Mouse (Mus musculus) ES-Bruce4 (cell line): ENCODE results near the gene Vamp3. TPM values are rescaled to one million over a fixed set of nuclear protein-coding genes. Genes with fewer than 3 reads are reported as not detected.
"Not testable (repeated sequence)": the region's sequence is repeated elsewhere in the genome, so short reads cannot be mapped to it uniquely, and the experiment has no call there.

Experiments used
- H3K27ac ChIP-seq: 2 replicates; pipeline ENCODE4 v1.5.1; 2012; ENCODE audit warnings: low read length, inconsistent platforms; ENCODE audit not compliant: insufficient read depth
- H3K27me3 ChIP-seq: 2 replicates; pipeline ENCODE4 v1.6.1; 2012; ENCODE audit warnings: mild to moderate bottlenecking, low read length, inconsistent platforms; ENCODE audit not compliant: control insufficient read depth, poor library complexity, insufficient read depth, severe bottlenecking
- H3K36me3 ChIP-seq: 2 replicates; pipeline ENCODE4 v1.6.1; 2012; ENCODE audit warnings: inconsistent platforms, mild to moderate bottlenecking, low read length, moderate library complexity; ENCODE audit not compliant: control insufficient read depth, poor library complexity, insufficient read depth, severe bottlenecking
- H3K4me1 ChIP-seq: one replicate; pipeline ENCODE4 v1.8.1; 2011; ENCODE audit warnings: low read length; ENCODE audit not compliant: control insufficient read depth, insufficient read depth
- H3K4me3 ChIP-seq: 2 replicates; pipeline ENCODE4 v1.5.1; 2011; ENCODE audit warnings: low read depth, mild to moderate bottlenecking, low read length
- H3K9ac ChIP-seq: 2 replicates; pipeline ENCODE4 v1.6.1; 2012; ENCODE audit warnings: low read depth, mild to moderate bottlenecking, inconsistent platforms; ENCODE audit not compliant: poor library complexity, severe bottlenecking
- H3K9me3 ChIP-seq: replicated peaks from 2 replicates; pipeline ENCODE4 v1.6.1; 2012; ENCODE audit warnings: mild to moderate bottlenecking, low read length, inconsistent platforms; ENCODE audit not compliant: control insufficient read depth, poor library complexity, insufficient read depth, severe bottlenecking
- CTCF ChIP-seq: IDR thresholded peaks from one replicate; pipeline ENCODE4 v1.8.1; 2011; ENCODE audit warnings: low read depth, low read length
- EP300 ChIP-seq: IDR thresholded peaks from 2 replicates; pipeline ENCODE4 v1.6.1; 2011; ENCODE audit warnings: low read depth, low read length; ENCODE audit not compliant: insufficient read depth
- POLR2A ChIP-seq: IDR thresholded peaks from one replicate; pipeline ENCODE4 v1.8.1; 2011; ENCODE audit warnings: low read length; ENCODE audit not compliant: insufficient read depth
- polyA plus RNA-seq: library from polyadenylated mRNA; stranded (reverse); fragments of >200 nt; gene quantifications from 2 replicates; pipeline ENCODE4 v1.2.4, GENCODE M21; 2011; ENCODE audit warnings: low read depth; ENCODE audit not compliant: missing spikeins, insufficient read depth, insufficient read length

Vamp3 gene
- polyA plus RNA-seq, 1 experiment = 77.0 TPM

DNA sequence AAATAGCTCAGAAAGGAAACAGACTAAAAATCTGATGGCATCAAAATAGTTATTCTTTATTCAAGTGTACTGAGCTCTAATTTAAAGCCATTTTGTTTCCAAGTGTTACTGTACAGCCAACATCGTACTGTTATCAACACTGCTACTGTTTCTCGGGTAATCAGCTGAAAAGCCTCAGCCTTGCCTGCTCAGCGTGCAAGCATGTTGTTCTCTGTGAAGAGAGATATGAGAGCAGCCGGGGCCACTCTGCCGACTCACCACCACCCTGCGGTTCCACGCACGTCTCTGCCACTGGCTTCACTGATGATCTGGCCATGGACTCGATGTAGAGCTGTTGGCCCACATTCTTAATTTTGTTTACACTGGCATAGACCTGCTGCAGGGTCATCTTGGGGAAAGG is 33.6 kb downstream of the Vamp3 start:
- Histone ChIP-seq H3K27me3 (no peaks in the 10 kb centered on the region), H3K4me3 (no peak overlapping the region), H3K4me1 (no peaks in the 10 kb centered on the region), H3K9me3 (no peaks in the 10 kb centered on the region), H3K36me3 (no peaks in the 10 kb centered on the region), H3K27ac (no peak overlapping the region), H3K9ac (no peak overlapping the region)
- TF ChIP-seq POLR2A = no peak
- no peak for TF ChIP-seq CTCF
- no peak for TF ChIP-seq EP300

DNA sequence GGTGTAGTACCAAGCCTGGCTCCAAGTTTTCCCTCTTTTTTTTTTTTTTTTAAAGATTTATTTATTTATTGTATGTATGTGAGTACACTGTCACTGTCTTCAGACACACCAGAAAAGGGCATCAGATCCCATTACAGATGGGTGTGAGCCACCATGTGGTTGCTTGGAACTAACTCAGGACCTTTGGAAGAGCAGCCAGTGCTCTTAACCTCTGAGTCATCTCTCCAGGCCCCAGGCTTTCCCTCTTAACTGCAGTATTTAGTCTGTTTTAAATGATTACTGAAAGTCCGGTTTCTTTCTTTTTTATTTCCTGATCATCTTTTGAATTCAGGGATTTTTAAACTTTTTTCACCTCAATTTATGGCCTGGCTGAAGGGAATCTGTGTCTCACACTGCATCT is 40.4 kb downstream of the Vamp3 start:
- not testable (repeated sequence) for H3K4me1 ChIP-seq, H3K27ac ChIP-seq, H3K9me3 ChIP-seq, H3K27me3 ChIP-seq, H3K9ac ChIP-seq, H3K36me3 ChIP-seq, H3K4me3 ChIP-seq

DNA sequence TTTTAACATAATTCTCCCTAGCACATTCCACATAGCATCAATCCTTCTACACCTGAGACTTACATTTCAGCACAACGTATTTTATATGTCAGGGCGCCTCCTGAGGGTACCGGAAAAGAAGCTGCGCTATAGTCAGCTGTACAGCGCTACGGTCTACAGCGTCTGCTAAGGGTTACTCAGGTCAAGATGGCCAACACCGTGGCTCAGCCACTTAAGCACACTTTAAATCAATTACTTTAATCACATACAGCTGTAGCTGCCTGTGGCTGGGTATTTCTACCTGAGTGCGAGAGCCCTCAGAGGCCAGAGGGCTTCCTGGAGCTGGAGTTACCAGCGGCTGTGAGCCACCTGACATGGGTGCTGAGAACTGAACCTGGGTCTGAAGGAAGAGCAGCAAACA is 41.8 kb downstream of the Vamp3 start:
- Histone ChIP-seq H3K9ac (no peak overlapping the region), H3K4me3 (no peak overlapping the region), H3K4me1 (no peaks in the 10 kb centered on the region), H3K36me3 (no peaks in the 10 kb centered on the region), H3K27me3 (no peaks in the 10 kb centered on the region), H3K9me3 (no peaks in the 10 kb centered on the region), H3K27ac (no peak overlapping the region)
- TF ChIP-seq EP300 (no peak), POLR2A (no peak), CTCF (no peak)

DNA sequence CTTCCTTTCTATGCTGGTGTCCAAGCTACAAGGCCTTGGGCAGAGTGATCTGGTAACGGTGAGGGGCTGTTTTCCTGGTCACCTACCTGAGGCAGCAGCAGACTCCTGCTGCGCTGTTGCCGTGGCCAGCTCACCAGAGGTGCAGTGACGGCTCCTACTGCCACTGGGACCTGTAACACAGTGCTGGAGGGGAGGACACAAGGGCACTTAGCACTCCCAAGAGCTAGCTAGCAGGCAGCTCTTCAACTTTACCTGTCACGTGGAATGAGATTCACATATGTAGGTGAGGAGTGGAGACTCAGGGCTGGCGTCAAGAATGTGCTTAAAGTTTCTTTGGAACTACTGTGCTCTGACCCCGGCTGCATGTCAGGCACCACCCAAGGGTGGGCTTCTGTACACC is 47.4 kb downstream of the Vamp3 start:
- Histone ChIP-seq H3K9me3 (no peaks in the 10 kb centered on the region), H3K27ac (no peak overlapping the region), H3K4me1 (no peaks in the 10 kb centered on the region), H3K27me3 (no peaks in the 10 kb centered on the region), H3K4me3 (no peak overlapping the region), H3K36me3 (no peaks in the 10 kb centered on the region), H3K9ac (no peak overlapping the region)
- TF ChIP-seq POLR2A (no peak), EP300 (no peak)

DNA sequence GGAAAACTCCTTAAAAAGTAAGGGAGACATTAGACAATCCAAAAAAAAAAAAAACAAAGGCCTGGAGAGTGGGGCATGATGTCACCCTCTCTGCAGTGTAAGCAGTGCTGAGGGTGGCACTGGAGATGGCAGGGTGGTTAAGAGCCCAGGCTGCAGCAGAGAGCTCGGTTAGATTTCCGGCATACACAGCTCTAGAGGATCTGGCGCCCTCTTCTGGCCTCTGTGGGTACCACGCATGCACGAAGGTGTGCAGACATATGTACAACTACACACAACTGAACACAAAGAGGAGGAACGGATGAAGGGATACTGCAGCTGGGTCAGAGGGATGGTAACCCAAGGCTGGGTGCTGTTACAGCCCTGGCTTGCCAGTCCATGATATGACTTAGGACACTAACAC is 50.8 kb downstream of the Vamp3 start:
- Histone ChIP-seq H3K9me3 (no peaks in the 10 kb centered on the region), H3K36me3 (no peaks in the 10 kb centered on the region), H3K4me1 (no peaks in the 10 kb centered on the region), H3K27me3 (no peaks in the 10 kb centered on the region), H3K4me3 (no peak overlapping the region), H3K9ac (no peak overlapping the region), H3K27ac (no peak overlapping the region)
- TF ChIP-seq CTCF (peak; percentile 92), POLR2A (no peak)

DNA sequence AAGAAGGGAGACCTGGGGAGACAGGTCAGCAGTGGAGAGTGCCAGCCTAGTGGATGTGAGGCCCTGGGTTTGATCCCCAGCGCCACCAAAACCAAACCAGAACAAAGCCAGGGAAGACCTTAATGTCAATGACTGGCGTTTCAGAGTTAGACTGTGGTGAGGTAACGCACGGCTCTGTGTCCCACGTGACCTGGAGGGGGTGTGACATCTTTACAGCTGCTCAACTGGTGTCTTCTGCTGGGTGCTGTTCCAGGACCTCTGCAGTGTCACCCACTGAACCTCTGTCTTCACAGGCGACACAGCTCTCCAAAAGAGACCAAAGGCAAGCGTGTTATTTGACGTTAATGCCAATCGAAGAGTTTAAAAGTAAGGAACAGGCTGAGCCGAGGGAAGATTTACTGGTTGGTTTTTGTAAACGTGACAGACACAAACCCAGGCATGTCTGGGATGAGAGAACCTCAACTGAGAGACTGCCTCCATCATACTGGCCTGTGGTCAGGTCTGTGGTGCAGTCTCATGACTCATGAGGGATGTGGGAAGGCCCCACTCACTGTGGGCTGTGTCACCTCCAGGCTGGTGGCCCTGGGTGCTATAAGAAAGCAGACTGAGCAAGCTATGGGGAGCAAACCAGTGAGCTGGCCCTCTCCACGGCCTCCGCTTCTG is 52.0 kb downstream of the Vamp3 start:
- H3K4me1 ChIP-seq = no peaks in the 10 kb centered on the region
- no peaks in the 10 kb centered on the region for H3K27me3 ChIP-seq
- no peak overlapping the region for H3K4me3 ChIP-seq
- no peaks in the 10 kb centered on the region for H3K9me3 ChIP-seq
- TF ChIP-seq CTCF = no peak
- no peak for TF ChIP-seq EP300
- TF ChIP-seq POLR2A = no peak
- H3K27ac ChIP-seq = no peak overlapping the region
- no peaks in the 10 kb centered on the region for H3K36me3 ChIP-seq
- no peak overlapping the region for H3K9ac ChIP-seq

DNA sequence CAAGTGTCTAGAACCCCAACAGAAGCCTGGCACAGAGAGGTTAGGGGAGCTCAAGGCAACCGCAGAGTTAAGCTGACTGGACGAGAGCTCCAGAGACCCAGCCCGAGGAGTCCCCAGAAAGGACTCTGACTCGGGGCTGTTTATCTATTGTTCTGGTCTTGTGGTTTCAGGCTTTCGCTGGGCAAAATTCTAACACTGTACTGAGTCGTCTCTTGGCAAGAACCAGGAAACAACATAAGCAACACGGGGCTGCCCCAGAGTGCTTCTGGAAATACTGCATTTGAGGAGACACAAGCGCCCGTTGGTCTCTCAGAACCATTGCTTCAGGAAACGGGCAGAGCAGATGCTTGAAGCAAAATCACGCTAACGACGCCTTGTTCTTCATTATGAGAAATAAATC is 56.4 kb downstream of the Vamp3 start:
- H3K4me3 ChIP-seq = no peak overlapping the region

More for the DNA sequence above, 56.4 kb downstream of the Vamp3 start:
- H3K9me3 ChIP-seq = no peaks in the 10 kb centered on the region
- no peak overlapping the region for H3K9ac ChIP-seq
- no peaks in the 10 kb centered on the region for H3K4me1 ChIP-seq
- no peaks in the 10 kb centered on the region for H3K36me3 ChIP-seq
- no peak overlapping the region for H3K27ac ChIP-seq
- no peak for TF ChIP-seq POLR2A
- TF ChIP-seq EP300 = no peak
- no peak for TF ChIP-seq CTCF
- no peaks in the 10 kb centered on the region for H3K27me3 ChIP-seq
